Mouse (Mus musculus) heart, embryonic 15.5 days (tissue): ENCODE measurements around the gene Rex1bd. TPM values are rescaled to one million over a fixed set of nuclear protein-coding genes. Genes with fewer than 3 reads are reported as not detected.

Source experiments
- ATAC-seq: fragments of 200-750 bp; cut with Nextera tagmentation; replicated peaks from 2 replicates; pipeline ENCODE4 v1.8.0; 2017; ENCODE audit warnings: low read depth, moderate TSS enrichment; ENCODE audit not compliant: insufficient number of reproducible peaks, insufficient read depth, low FRiP score
- H3K27ac ChIP-seq: fragments of 300-500 bp; sonication (generic); 2 replicates; pipeline ENCODE4 v1.5.1; 2015; ENCODE audit warnings: mild to moderate bottlenecking, inconsistent platforms
- H3K27me3 ChIP-seq: fragments of 300-500 bp; sonication (generic); 2 replicates; pipeline ENCODE4 v1.6.1; 2015; ENCODE audit warnings: inconsistent platforms
- H3K36me3 ChIP-seq: fragments of 300-500 bp; sonication (generic); 2 replicates; pipeline ENCODE4 v1.6.1; 2015; ENCODE audit warnings: mild to moderate bottlenecking, inconsistent platforms
- H3K4me1 ChIP-seq: fragments of 300-500 bp; sonication (generic); replicated peaks from 2 replicates; pipeline ENCODE4 v1.6.1; 2015; ENCODE audit warnings: inconsistent platforms
- H3K4me2 ChIP-seq: fragments of 300-500 bp; sonication (generic); 2 replicates; pipeline ENCODE4 v1.6.1; 2015; ENCODE audit warnings: inconsistent platforms, mild to moderate bottlenecking, moderate library complexity
- H3K4me3 ChIP-seq: fragments of 300-500 bp; sonication (generic); 2 replicates; pipeline ENCODE4 v1.5.1; 2015; ENCODE audit warnings: mild to moderate bottlenecking, inconsistent platforms
- H3K9ac ChIP-seq: fragments of 300-500 bp; sonication (generic); 2 replicates; pipeline ENCODE4 v1.6.1; 2015; ENCODE audit warnings: mild to moderate bottlenecking, inconsistent platforms
- H3K9me3 ChIP-seq: fragments of 300-500 bp; sonication (generic); replicated peaks from 2 replicates; pipeline ENCODE4 v1.6.1; 2016; ENCODE audit warnings: inconsistent platforms
- WGBS: fragments of 180-500 bp; shearing (Covaris S2); methylation state at CpG from one replicate; pipeline ENCODE4 v1.1.7; 2015; ENCODE audit warnings: mixed read lengths; 5-methylcytosine and 5-hydroxymethylcytosine counted together
- polyA plus RNA-seq: library from polyadenylated mRNA; unstranded; fragments of >200 nt; fragmentation: Nextera tagmentation; extraction: Ambion mirVana; gene quantifications from 2 replicates; pipeline ENCODE4 v1.2.1, GENCODE M21; 2015

The Rex1bd gene
- polyA plus RNA-seq, 1 experiment from 2014 or later: 117 TPM

- Histone ChIP-seq H3K4me2 (no peak overlapping the region), H3K27ac (peak overlapping the region; percentile 13; the same call in 1 of the 2 replicates), H3K9ac (peak overlapping the region; percentile 18; the same call in 1 of the 2 replicates), H3K4me3 (no peak overlapping the region), H3K4me1 (peaks cover 30% of the 10 kb centered on the region), H3K9me3 (no peaks in the 10 kb centered on the region), H3K36me3 (no peaks in the 10 kb centered on the region), H3K27me3 (no peaks in the 10 kb centered on the region)
- ATAC-seq: peak; percentile 20; the same call in 1 of the 2 replicates
- WGBS: 52% methylated on average over 9 of the region's 9 CpGs
Measured at GRCm38 (mm10) chr8:70460606-70461005, 45.9 kb downstream of the Rex1bd start.

DNA sequence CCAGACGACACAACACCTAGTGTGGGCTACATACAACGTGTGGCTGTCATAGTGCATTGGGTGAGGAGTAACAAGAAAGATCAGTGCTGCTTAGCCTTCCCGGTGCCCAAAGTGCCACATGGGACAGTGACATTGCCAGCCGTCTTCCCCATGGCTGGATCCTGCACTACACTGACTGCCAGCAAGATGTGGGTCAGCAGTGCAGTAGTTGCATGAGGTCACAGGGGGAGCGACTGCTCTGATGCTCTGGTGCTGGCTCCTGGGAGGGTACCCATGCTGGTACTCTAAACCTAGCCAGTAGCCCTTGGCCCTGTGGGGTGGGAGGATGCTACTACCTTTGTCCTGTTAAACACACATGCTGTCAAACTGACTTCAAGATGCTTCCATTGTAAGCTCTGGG, 46.4 kb downstream of the Rex1bd start:
- WGBS: 75% methylated on average over 5 of the region's 5 CpGs
- peak overlapping the region; percentile 18; the same call in 1 of the 2 replicates for H3K9ac ChIP-seq
- H3K9me3 ChIP-seq: no peaks in the 10 kb centered on the region
- no peak overlapping the region for H3K4me3 ChIP-seq
- no peaks in the 10 kb centered on the region for H3K36me3 ChIP-seq
- H3K27ac ChIP-seq: peak overlapping the region; percentile 13; the same call in 1 of the 2 replicates
- no peak for ATAC-seq
- no peak overlapping the region for H3K4me2 ChIP-seq
- no peaks in the 10 kb centered on the region for H3K27me3 ChIP-seq
- H3K4me1 ChIP-seq: peaks cover 30% of the 10 kb centered on the region

- no peak overlapping the region for H3K4me2 ChIP-seq
- H3K4me3 ChIP-seq: no peak overlapping the region
- H3K9me3 ChIP-seq: no peaks in the 10 kb centered on the region
- no peak overlapping the region for H3K9ac ChIP-seq
- H3K4me1 ChIP-seq: peaks cover 31% of the 10 kb centered on the region
- no peaks in the 10 kb centered on the region for H3K27me3 ChIP-seq
- H3K36me3 ChIP-seq: no peaks in the 10 kb centered on the region
- no peak overlapping the region for H3K27ac ChIP-seq
- no peak for ATAC-seq
- 97% methylated on average over 2 of the region's 2 CpGs for WGBS
Measured at GRCm38 (mm10) chr8:70459636-70460035, 46.9 kb downstream of the Rex1bd start.

GRCm38 (mm10) chr8:70458462-70458861, 48.1 kb downstream of the Rex1bd start:
- no peak overlapping the region for H3K9ac ChIP-seq
- H3K4me1 ChIP-seq: peaks cover 41% of the 10 kb centered on the region
- no peak for ATAC-seq
- H3K27me3 ChIP-seq: no peaks in the 10 kb centered on the region
- no peak overlapping the region for H3K27ac ChIP-seq
- 74% methylated on average over 3 of the region's 3 CpGs for WGBS
- H3K4me3 ChIP-seq: no peak overlapping the region
- no peak overlapping the region for H3K4me2 ChIP-seq
- H3K36me3 ChIP-seq: no peaks in the 10 kb centered on the region
- no peaks in the 10 kb centered on the region for H3K9me3 ChIP-seq

DNA sequence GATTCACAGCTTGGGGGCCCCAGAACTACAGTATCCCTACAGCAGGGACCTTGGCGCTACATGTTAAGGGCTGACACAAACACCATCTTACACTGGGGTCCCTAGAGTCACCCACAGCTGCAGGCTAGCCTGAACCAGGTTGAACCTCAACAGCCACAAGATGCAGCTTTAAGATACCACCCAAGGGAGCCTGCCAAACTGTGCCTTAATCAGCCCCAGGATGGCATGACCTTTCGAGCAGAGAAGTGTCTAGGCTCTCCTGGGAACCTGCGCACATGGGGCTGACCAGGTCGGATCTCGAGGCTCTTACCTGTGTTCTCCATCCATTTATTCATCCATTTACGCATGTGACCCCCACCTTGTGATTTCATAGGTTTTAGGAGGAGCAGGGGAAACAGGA, 48.7 kb downstream of the Rex1bd start:
- WGBS: 90% methylated on average over 6 of the region's 6 CpGs
- Histone ChIP-seq H3K27ac (no peak overlapping the region), H3K4me3 (no peak overlapping the region), H3K4me2 (no peak overlapping the region), H3K9ac (no peak overlapping the region), H3K27me3 (no peaks in the 10 kb centered on the region), H3K4me1 (peaks cover 44% of the 10 kb centered on the region), H3K36me3 (no peaks in the 10 kb centered on the region), H3K9me3 (no peaks in the 10 kb centered on the region)
- no peak for ATAC-seq

DNA sequence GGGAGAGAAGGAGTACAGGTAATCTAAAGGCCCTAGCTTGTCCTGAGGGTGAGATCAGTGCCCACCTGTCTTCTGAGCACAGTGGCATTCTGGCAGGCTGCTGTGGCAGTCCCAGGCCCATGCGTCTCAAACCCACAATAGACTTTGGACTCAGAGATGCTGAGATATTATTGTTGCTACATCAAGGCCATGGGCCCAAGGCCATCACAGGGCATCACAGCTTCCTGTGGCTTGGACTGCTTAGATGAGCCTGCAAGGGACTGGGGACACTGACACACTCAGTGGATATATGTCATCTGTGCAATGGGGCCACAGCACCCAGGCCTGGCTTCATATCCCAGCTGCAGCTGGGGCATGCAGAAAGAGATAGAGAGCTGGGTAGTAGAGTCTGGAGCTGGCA, 49.6 kb downstream of the Rex1bd start:
- 86% methylated on average over 1 of the region's 1 CpGs for WGBS
- no peak overlapping the region for H3K4me3 ChIP-seq
- H3K27me3 ChIP-seq: no peaks in the 10 kb centered on the region
- no peak overlapping the region for H3K27ac ChIP-seq
- no peak overlapping the region for H3K9ac ChIP-seq
- no peak for ATAC-seq
- no peak overlapping the region for H3K4me2 ChIP-seq
- H3K4me1 ChIP-seq: peaks cover 51% of the 10 kb centered on the region
- 0 out of 2 replicates have a peak, but pooled peaks cover 6% of the 10 kb centered on the region for H3K36me3 ChIP-seq
- no peaks in the 10 kb centered on the region for H3K9me3 ChIP-seq

Other genes with a start within 250 kb of the Rex1bd start
- gene Homer3, start 223.9 kb downstream of the Rex1bd start, polyA plus RNA-seq: 24.2 and 33.6 TPM in 2 replicates
- 25.2 and 33.6 TPM in 2 replicates for gene Ddx49, start 204.3 kb downstream of the Rex1bd start, polyA plus RNA-seq
- 241 and 335 TPM in 2 replicates for gene Cope, start 204.2 kb downstream of the Rex1bd start, polyA plus RNA-seq
- gene Cers1, start 191.0 kb downstream of the Rex1bd start, polyA plus RNA-seq: 1.3 and 2.3 TPM in 2 replicates
- 0.31 and 1.4 TPM in 2 replicates for gene Gdf1, start 176.9 kb downstream of the Rex1bd start, polyA plus RNA-seq
- gene Upf1, start 153.5 kb downstream of the Rex1bd start, polyA plus RNA-seq: 10.5 and 13.4 TPM in 2 replicates
- 2.8 and 4.0 TPM in 2 replicates for gene Comp, start 133.2 kb downstream of the Rex1bd start, polyA plus RNA-seq
- 8.7 and 14.2 TPM in 2 replicates for gene Crtc1, start 67.2 kb downstream of the Rex1bd start, polyA plus RNA-seq
- gene Klhl26, start 29.8 kb downstream of the Rex1bd start, polyA plus RNA-seq: 8.7 and 12.7 TPM in 2 replicates
- 0.24 and 0.96 TPM in 2 replicates for gene Tmem59l, start 19.4 kb downstream of the Rex1bd start, polyA plus RNA-seq
- gene Crlf1, start 13.6 kb downstream of the Rex1bd start, polyA plus RNA-seq: 3.8 and 11.1 TPM in 2 replicates
- 684 and 768 TPM in 2 replicates for gene Uba52, start 4.0 kb upstream of the Rex1bd start, polyA plus RNA-seq
- gene Fkbp8, start 21.0 kb upstream of the Rex1bd start, polyA plus RNA-seq: 203 and 274 TPM in 2 replicates
- gene Kxd1, start 21.2 kb upstream of the Rex1bd start, polyA plus RNA-seq: 64.5 and 68.8 TPM in 2 replicates
- 10.8 and 15.0 TPM in 2 replicates for gene Ell, start 32.7 kb upstream of the Rex1bd start, polyA plus RNA-seq
- gene Isyna1, start 87.6 kb upstream of the Rex1bd start, polyA plus RNA-seq: 92.9 and 121 TPM in 2 replicates
- 62.1 and 82.6 TPM in 2 replicates for gene Ssbp4, start 102.1 kb upstream of the Rex1bd start, polyA plus RNA-seq
- gene Lrrc25, start 109.4 kb upstream of the Rex1bd start, polyA plus RNA-seq: 1.4 and 3.4 TPM in 2 replicates
- 0.89 and 1.3 TPM in 2 replicates for gene Gdf15, start 125.7 kb upstream of the Rex1bd start, polyA plus RNA-seq
- 32.2 and 36.3 TPM in 2 replicates for gene Pgpep1, start 153.6 kb upstream of the Rex1bd start, polyA plus RNA-seq
- gene Lsm4, start 166.5 kb upstream of the Rex1bd start, polyA plus RNA-seq: 256 and 281 TPM in 2 replicates
- 79.8 and 89.0 TPM in 2 replicates for gene Jund, start 192.2 kb upstream of the Rex1bd start, polyA plus RNA-seq
- 0.04 TPM in 2 replicates for gene Iqcn, start 196.7 kb upstream of the Rex1bd start, polyA plus RNA-seq
- not detected in 2 replicates for gene Gm3336, start 211.8 kb upstream of the Rex1bd start, polyA plus RNA-seq
- 0.19 and 0.32 TPM in 2 replicates for gene Pde4c, start 217.0 kb upstream of the Rex1bd start, polyA plus RNA-seq
- 21.0 and 25.5 TPM in 2 replicates for gene Rab3a, start 247.9 kb upstream of the Rex1bd start, polyA plus RNA-seq